Mouse (Mus musculus): ENCODE data around the gene Msx2.

Msx2 gene

DNA sequence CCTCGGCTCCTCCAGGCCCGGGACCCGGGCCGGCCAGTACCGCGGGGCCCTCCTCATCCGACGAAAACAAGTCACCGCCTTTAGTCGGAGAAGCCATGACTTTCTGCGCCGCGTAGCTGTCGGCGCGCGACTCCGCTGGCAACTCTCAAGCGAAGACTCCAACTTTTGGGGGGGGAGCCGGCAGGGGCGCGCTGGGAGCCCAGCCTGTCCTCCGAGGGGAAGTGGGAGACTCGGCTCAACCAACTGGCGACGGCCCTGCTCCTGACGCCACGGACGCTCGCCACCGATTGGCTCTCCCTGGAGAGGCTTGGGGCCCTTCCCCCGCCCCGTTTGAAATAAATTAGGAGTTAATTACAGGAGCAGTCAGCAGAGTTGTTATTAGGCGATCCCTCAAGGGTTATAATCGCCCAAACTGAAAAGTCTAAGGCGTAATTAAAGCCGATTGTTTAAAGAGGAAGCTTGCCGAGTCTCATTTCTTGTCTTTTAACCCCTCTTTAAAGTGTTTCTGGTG is at the start of gene Msx2:
TSS of gene Msx2 (minus strand) at position 461 of the 511 bp plus-strand sequence.
- DNase-seq: peak; percentile 30 to 46

DNA sequence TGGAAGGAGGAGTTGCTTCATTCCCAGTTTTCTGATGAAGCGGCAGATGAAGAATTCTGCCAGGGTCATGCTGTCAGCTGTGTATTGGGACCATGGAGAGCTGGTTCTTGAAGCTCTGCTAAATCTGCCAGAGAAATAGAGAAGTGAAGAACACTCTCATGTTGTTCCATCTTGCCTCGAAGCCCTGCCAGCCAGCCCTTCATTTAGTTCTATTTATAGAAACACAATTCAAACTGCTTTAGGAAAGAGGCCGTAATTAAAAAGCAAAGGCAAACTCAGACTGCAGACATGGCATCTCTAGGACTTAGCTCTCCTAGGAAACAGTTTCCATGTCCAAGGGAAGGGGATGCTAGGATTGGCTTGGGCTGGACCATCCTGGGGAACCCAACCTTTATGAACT is 48.6 kb upstream of the Msx2 start:
- DNase-seq: no peak

DNA sequence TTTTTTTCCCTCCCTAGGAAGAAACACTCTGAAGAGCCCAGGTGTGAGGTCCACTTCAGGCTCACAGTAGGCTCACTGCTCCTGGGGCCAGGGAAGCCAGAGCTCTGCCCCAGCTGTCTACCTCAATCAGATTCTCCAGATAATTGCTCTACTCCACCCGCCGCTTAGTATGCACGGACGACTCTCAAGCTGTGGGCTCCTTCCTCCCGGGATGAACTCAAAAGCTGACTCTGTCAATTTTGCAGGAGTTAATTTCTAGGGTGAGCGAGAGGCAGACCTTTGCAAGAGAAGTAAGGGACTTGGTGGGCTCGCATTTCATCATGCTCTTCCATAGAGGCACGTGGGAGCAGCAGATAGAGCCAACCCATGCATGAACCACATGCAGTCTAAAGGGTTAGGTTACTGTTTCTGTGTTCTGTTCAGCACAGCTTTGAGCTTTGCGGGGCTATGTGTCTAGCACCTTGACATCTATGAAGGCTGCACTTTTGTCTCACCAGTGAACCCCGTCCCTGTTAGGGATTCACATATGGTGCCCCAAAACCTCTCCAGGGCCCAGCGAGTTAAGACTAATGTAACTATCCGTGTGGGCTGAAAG is 47.6 kb upstream of the Msx2 start:
- no peak for DNase-seq

DNA sequence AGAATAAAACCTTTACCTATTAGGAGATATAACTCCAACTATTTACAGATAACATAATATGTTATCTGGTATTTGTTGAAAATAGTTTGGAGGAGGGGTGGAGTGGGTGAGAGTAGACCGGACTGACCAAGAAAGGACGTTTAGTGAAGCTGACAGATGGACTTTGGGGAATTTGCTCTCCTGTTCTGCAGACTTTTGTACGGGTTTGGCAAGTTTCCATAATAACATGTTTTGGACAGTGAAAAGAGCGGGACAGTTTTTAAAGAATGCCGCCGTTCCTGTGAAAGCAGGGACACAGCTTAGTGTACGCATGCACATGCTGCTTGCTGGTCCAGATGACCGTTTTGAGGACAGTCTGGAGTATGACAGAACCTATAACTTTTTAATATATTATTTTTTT is 46.9 kb upstream of the Msx2 start:
- DNase-seq: no peak

DNA sequence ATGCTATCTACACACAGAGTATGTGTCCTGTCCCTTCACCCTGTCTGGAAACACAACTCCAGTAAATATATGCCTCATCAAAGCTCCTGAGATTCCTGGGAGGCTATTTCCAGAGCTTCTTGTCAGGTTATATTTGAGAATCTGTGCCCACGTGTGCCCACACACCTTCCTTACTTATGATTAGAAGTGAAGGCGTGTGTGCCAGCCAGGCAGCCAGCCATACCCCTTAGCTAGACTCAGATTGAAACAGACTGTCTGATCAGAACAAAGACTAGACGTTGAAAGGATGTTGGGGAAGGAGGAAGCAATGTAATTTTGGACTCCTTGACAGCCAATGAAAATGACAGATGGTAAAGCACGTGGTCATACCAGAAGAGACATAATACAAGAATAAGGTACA is 45.4 kb upstream of the Msx2 start:
- no peak for DNase-seq

DNA sequence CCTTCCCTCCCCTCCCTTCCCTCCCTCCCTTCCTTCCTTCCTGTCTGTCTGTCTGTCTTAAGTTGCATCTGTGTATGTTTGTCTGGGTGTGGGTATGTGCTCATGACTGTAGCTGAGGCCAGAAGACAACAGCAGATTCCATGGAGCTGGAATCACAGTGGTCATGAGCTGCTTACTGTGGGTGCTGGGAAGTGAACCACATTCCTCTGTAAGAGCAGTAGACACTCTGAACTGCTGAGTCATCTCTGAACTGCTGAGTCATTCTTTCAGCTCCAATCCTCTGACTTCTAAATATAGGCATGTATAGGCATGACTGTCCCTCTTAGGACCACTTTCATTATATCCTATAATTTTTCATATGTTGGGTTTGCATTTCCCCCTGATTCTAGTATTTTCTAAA is 41.7 kb upstream of the Msx2 start:
- no peak for DNase-seq

DNA sequence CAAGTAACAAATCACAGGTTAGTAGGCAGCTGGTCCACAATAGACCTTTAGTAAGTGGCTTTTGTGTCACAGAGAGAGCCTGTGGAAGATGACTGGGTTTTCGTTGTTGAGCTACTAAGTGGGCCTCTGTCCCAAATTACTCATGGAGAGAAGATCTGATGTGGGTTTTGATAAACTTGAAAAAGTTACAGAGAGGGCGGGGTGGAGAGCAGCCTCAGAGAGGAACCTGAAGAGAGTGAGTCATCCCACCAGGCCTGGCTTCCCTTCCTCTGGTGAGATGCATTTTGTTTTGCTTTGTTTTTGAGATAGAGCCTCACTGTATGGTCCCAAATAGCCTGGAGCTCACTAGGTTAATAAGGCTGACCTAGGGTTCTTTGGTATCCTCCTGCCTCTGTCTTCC is 38.5 kb upstream of the Msx2 start:
- DNase-seq: no peak

DNA sequence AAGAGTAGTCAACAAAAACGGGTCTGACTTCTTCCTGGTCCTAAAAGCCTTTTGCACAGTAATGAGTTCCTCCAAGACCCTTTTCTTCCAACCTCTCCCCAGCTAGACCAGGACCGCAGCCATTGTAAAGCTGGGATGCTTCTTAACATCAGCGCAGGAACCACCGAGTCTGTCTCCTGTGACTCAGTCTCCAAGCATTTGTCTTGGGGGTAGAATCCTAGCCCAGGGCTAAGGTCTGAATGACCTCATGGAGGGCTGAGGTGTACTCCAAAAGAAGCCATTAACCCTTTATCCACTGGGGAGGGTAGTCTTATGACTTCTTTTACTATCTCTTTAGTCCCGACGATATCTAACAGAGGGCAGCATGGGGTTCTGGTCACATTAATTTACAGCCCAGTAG is 29.5 kb upstream of the Msx2 start:
- no peak for DNase-seq

DNA sequence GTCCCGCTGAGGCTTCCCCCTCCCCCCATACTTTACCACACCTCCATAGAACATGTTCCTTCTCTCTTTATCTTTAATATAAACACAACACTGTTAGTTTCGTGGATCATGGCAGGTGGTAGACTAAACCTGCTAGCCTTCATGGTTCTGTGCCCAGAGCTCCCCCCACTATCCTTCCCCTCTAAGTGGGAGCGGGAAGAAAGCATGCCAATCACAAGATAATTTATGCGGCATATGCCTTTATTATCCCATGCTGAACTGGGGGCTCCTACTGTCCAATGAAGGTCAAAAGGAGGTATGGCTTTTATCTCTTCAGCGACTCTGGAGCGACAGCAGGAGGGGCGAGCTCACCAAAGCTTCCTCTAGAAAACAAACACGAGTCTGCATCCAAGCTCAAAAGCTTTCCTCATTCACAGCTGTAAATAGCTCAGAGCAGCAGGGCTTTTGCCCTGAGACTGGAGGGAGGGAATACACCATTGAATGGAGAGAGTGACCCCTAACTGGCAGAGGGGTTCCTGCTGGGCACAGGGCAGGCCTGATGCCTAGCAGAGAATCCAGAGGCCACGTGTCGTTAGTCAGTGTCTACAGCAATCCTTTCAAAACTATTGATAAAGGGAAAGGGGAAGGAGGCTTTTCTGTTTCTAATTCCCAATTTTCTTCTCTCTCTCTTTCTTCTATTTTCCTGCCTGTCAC is 28.8 kb upstream of the Msx2 start:
- no peak for DNase-seq

DNA sequence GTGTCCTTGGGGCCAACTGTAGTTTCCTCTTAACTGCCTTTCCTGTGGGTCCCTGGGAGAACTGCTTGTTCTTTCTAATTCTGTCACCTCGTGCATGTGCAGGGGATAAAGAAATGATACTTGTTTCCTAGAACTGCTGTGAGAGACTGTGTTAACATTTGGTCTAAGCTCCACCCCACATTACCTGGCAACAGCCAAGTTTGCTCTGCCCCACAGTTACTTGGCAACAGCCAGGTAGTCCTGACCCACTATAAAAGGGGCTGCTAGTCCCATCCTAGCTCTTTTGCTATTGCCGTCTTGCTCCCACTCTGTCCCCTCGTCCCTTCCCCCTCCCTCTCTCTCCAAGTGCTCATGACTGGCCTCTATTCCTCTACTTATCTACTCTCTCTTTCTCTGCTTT is 28.2 kb upstream of the Msx2 start:
- no peak for DNase-seq

DNA sequence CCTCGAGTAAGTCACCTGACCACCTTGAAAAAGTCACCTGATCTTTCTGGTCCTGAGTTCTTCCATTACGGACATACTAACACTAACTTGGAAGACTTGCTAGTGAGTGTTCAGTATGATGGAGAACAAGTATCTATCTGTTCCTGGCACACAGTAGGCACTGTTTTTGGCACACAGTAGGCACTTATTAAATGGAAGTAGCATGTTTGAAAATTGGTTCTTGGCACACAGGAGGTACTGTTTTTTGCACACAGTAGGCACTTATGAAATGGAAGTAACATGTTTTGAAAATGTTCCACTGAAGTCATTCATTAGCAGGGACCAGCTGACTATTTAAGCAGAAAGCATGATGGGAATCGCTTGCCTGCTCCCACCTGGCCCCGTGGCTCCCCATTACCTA is 13.6 kb upstream of the Msx2 start:
- no peak for DNase-seq

DNA sequence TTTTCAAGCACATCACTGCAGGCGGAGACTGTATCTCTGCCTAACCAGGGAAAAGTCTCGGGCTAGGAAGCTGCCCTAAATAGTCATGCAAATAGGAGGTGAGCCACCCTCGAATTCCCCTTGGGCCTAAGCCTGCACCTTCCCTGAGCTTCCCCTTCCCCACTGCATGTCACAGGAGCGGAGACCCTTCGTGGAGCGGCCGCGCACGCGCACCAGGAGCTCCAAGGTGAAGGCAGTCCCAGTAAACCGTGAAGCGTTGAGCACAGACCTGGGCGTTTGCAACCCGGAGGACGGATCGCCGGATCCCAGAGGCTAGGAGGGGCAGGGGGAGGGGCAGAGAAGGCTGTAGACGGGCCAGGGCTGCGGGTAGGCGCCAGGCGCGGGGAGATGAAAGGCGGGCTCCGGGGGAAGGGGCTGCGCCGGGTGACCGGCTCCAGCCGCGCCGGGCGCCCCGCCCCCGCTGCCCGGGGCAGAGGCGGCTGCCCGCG is 2.9 kb upstream of the Msx2 start:
- no peak for DNase-seq

DNA sequence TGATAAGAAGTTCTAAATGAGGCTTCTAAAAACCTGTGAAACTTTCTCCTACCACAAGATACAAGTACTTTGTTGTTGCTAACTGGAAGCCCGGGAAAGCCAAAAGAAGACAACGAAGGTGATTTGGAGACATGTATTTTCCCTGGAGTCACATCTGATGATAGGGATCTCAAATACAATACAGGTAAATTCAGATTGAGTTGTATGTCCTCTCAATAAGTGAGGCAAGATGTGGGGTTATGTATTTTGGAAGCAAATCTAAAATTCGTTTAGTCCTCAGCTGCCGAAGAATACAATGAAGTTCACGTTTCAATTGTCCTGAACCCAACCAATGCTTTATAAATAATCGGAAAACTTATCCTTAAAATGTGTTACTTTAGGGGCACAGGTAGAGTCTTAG is 1.6 kb upstream of the Msx2 start:
- DNase-seq: no peak

DNA sequence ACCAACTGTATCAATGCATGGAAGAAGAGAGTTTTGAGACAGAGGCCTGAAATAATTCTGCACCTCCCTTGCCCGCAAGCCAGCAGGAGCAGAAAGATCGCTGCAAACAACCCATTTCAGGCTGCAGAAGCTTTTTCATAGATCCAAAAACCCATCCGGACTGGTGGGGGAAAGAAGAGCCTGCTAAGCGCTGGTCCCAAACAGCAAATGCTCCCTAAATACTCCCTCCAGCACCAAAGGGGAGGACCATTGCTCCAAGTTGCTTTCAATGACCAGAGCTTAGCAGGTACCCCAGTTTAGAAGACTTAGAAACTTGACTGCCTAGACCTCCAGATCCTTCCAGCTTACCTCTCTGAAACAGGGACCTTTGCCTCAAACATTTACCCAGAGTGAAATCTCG is 1.1 kb upstream of the Msx2 start:
- DNase-seq: no peak

DNA sequence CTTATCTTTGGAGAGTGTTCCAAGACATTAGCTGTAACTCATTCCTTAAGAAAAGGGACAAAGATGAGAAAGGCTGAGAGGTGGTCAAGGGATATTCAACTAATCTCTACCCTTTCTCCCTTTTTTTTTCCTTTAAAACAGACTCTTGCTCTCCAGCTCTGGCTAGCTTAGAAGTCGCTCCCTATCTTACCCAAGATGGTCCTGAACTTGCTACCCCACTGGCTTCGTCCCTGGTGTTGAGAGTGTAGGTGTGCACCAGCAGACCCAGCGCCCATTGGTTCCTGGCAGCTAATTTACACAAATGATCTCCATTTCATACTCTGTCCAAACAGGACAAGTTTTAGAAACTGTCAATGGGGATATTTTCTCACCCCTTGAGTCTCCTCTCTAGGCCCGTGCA is 417 bp upstream of the Msx2 start:
- DNase-seq: no peak

DNA sequence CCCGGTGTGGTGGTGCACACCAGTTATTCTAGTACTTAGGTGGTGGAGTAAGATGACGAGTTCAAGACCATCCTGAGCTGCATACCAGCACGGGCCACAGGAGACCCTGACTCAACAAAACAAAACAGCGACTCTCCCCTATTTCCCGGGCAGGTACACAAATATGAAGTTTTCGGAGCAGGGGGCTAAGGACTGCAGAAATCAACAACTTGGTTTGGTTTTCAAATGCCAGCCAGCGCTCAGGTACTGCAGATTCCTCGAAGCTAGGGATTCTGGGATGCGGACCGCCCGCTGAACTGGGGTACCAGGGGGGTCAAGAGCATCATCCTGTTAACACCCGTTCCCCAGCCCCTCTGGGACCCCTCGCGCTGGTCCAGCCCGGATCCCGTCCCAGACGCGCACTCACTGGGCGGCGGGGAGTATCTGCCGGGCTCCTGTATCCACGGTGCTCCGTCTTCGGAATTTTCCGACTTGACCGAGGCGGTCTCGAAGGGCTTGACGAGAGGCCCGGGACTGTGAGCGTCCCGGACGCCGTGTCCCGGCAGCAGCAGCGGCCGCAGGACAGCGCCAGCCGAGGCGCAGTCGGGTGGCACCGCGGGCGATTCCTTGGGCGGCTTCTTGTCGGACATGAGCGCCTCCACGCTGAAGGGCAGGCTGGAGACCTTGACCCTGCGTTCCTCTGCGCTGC is 804 bp downstream of the Msx2 start:
- no peak for DNase-seq

DNA sequence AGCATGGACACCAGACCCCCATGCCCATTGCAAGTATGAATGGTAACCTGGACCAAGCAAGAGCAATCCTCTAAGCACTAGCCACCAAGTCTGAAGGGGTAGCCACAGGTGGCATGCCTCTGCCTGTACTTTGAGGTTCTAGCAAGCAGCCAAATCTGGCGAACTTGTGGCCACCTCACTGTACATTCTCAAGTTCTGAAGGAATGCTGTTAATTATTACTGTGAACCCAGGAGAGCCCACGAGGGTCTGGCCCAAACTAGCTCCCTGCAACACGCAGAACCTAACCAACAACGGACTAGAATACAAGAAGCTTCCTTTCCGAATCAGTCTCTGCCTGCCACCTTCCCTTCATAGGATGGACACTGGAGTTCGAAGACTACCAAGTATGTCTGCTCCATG is 1.5 kb downstream of the Msx2 start:
- DNase-seq: no peak

DNA sequence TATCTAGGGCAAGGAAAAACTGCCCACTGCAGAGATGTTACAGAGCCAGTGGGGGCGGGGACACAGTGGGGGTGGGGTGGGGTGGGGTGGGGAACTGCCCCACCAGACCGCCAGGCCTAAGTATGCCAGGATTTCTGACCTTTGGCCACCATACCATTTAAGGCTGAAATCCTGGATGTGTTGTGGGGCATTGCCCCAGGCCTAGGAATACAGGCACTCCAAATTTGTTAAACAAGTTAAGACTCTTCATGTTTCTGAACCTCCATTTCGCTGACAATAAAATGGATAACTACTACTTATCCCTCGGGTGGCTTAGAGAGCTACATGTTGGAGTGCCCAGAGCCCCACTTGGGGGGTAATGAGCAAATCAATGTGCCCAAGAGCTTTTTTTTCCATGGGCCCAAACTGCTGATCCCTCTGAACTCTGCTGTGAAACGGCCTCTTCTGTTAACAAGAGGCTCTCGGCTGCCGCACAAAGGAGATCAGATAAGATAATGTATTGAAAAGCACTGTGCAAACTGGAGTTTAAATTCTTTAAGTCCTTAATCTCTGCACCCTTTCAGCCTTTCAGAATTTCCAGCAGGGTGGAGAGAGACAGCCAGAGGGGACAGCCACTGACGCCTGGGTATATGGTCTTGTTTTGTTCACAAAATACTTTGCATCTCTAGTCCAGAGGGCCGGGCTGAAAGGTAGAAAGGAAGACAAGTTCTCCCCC is 2.3 kb downstream of the Msx2 start:
- no peak for DNase-seq

DNA sequence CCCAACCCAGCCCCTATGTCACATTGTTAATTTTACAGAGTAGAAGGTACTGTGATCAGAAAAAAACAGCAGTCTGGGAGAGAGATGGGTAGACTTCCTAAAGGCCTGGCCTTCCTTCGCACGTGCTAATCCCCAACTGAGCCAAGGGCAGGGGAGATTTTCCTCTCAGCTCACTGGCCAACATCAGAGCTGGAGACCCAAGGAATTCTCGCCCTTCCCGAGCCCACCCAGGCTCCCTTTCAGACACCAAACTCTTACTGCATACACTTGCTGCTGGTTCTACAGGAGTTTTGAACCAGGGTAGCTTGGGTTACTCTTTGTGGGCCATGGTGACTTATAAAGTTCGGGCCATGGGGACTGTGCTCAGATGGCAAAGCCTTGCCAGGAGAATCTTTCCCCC is 3.1 kb downstream of the Msx2 start:
- no peak for DNase-seq

DNA sequence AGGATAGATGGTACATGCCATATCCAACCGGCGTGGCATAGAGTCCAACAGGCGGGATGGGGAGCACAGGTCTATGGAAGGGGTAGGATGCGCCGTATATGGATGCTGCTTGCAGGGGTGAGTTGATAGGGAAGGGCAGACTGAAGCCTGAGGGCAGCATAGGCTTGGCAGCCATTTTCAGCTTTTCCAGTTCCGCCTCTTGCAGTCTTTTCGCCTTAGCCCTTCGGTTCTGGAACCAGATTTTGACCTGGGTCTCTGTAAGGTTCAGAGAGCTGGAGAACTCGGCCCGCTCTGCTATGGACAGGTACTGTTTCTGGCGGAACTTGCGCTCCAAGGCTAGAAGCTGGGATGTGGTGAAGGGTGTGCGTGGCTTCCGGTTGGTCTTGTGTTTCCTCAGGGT is 4.7 kb downstream of the Msx2 start:
- DNase-seq: no peak

DNA sequence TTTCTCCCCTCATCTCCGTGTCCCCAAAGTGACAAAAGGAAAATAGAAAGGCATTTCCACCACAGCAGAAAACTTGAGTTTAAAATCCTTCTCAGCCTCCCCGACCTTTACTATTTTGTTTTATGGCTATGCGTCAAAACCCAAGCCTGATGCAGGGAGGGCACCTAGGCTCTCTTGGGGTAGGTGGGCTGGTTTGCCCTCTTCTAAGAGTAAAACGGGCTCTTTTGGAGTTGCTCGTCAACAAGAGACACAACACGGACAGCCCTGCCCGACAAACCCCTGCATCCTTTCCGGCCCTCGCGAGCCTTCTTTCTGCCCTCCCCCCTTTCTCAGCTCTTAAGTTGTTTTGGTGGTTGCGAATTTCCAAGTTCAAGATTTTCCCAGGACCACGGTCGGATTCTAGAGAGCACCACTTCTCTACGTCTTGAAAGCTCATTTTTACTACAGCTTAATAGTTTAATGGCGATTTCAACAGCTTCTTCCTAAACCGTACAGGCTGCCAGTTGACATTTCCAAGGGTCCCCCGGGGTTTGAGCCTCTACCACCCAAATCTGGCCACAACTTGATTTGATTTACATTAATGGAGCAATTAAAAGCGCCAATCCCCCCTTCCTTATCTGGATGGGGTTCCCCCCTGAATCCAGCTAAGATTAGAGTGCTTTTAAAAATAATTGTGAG is 6.5 kb downstream of the Msx2 start:
- no peak for DNase-seq

DNA sequence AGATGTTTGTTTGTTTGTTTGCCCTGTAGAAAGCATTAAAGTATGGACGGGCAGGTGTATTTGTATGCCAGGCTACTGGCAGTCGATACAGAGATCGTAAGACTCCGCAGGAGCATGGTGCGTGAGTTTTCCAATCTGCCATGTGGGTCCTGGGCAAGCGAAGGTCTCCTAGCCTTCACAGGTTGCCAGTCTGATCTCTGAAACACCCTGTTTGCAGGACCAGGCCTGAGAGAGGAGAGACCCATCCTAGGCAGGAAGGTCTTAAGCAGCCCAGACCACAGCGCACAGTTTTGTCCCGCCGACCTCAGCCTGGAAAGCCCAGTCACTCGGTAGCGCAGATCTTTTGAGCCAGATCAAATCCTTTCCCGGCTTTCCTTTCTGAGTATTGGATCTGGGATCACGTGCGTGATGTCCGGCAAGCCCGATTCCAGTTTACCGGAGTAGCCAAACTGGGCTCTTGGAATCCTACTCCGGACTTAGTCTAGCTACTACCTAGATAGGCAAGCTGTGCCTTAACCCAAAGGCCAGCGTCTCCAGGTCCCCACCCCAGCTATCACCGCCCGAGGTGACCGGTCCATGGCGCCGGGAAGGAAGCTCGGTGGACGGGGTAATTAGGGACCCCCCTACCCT is 7.6 kb downstream of the Msx2 start:
- no peak for DNase-seq
